Mouse (Mus musculus) kidney, embryonic 15.5 days (tissue): ENCODE measurements around the gene A630010A05Rik. TPM values are rescaled to one million over a fixed set of nuclear protein-coding genes. Genes with fewer than 3 reads are reported as not detected.
"Not testable (repeated sequence)": the region's sequence is repeated elsewhere in the genome, so short reads cannot be mapped to it uniquely, and the experiment has no call there.

Experiments
- ATAC-seq: fragments of 200-750 bp; cut with Nextera tagmentation; replicated peaks from 2 replicates; pipeline ENCODE4 v1.8.0; 2017; ENCODE audit warnings: moderate TSS enrichment; ENCODE audit not compliant: low FRiP score
- H3K27ac ChIP-seq: fragments of 300-500 bp; sonication (generic); 2 replicates; pipeline ENCODE4 v1.5.1; 2015; ENCODE audit warnings: mild to moderate bottlenecking, inconsistent platforms
- H3K27me3 ChIP-seq: fragments of 300-500 bp; sonication (generic); 2 replicates; pipeline ENCODE4 v1.6.1; 2015; ENCODE audit warnings: inconsistent platforms
- H3K36me3 ChIP-seq: fragments of 300-500 bp; sonication (generic); 2 replicates; pipeline ENCODE4 v1.6.1; 2015; ENCODE audit warnings: inconsistent platforms
- H3K4me1 ChIP-seq: fragments of 300-500 bp; sonication (generic); 2 replicates; pipeline ENCODE4 v1.6.1; 2015; ENCODE audit warnings: inconsistent platforms
- H3K4me2 ChIP-seq: fragments of 300-500 bp; sonication (generic); 2 replicates; pipeline ENCODE4 v1.6.1; 2015; ENCODE audit warnings: moderate library complexity, mild to moderate bottlenecking, inconsistent platforms
- H3K4me3 ChIP-seq: fragments of 300-500 bp; sonication (generic); replicated peaks from 2 replicates; pipeline ENCODE4 v1.5.1; 2015; ENCODE audit warnings: mild to moderate bottlenecking, inconsistent platforms
- H3K9ac ChIP-seq: fragments of 300-500 bp; sonication (generic); 2 replicates; pipeline ENCODE4 v1.6.1; 2015; ENCODE audit warnings: mild to moderate bottlenecking, inconsistent platforms
- H3K9me3 ChIP-seq: fragments of 300-500 bp; sonication (generic); replicated peaks from 2 replicates; pipeline ENCODE4 v1.6.1; 2016; ENCODE audit warnings: inconsistent platforms
- WGBS: fragments of 180-500 bp; shearing (Covaris S2); methylation state at CpG from one replicate; pipeline ENCODE4 v1.1.7; 2015; ENCODE audit warnings: mixed read lengths; 5-methylcytosine and 5-hydroxymethylcytosine counted together
- polyA plus RNA-seq: library from polyadenylated mRNA; unstranded; fragments of >200 nt; fragmentation: Nextera tagmentation; extraction: Ambion mirVana; gene quantifications from 2 replicates; pipeline ENCODE4 v1.2.1, GENCODE M21; 2015

Gene A630010A05Rik
- not detected in 2 replicates for polyA plus RNA-seq

DNA sequence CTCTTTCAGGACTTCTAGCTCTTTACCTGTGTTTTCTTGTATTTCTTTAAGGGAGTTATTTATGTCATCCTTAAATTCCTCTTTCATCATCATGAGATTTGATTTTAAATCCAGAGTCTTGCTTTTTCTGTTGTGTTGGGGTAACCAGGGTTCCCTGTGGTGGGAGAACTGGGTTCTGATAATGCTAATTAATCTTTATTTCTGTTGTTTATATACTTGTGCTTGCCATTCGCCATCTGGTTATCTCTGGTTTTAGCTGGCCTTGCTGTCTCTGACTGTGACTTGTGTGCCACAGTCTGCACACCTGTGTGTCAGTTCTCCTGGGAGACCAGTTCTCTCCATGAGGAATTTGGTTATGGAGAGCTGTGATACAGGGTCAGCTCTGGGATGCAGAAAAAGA, at the start of gene A630010A05Rik:
A630010A05Rik (plus strand) TSS at position 301 of the 400 bp plus-strand sequence.
- no peak within 1 kb of the TSS for H3K27ac ChIP-seq
- no peak within 1 kb of the TSS for H3K4me2 ChIP-seq
- no peaks in the 10 kb centered on the region for H3K9me3 ChIP-seq
- H3K9ac ChIP-seq, result no peak within 1 kb of the TSS
- no peaks in the 10 kb centered on the region for H3K4me1 ChIP-seq
- no peak for ATAC-seq
- no peaks in the 10 kb centered on the region for H3K27me3 ChIP-seq
- WGBS, result 70% methylated on average over 1 of the region's 1 CpGs
- H3K36me3 ChIP-seq, result no peaks in the 10 kb centered on the region
- H3K4me3 ChIP-seq, result no peak within 1 kb of the TSS

DNA sequence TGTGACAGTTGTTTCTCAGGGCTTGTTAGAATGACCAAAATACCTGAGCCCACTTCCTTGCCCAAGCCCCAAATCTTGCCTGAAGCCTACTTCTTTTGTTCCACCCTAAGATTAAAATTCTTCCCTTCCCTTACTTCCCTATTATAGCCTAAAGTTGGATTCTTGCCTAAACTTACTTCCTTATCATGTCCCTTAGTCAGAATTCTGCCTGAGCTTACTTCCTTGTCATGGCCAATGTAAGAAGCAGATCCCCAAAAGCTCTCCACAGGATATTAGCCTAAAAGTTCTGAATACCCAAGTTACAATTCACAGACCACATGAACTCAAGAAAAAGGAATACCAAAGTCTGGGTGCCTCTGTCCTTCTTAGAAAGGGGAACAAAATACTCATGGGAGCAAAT, 26.4 kb upstream of the A630010A05Rik start:
- Histone ChIP-seq H3K9ac (no peak overlapping the region), H3K27ac (no peak overlapping the region), H3K4me1 (no peaks in the 10 kb centered on the region), H3K9me3 (no peaks in the 10 kb centered on the region), H3K4me2 (no peak overlapping the region), H3K4me3 (no peak overlapping the region), H3K36me3 (no peaks in the 10 kb centered on the region), H3K27me3 (no peaks in the 10 kb centered on the region)
- ATAC-seq, result no peak

DNA sequence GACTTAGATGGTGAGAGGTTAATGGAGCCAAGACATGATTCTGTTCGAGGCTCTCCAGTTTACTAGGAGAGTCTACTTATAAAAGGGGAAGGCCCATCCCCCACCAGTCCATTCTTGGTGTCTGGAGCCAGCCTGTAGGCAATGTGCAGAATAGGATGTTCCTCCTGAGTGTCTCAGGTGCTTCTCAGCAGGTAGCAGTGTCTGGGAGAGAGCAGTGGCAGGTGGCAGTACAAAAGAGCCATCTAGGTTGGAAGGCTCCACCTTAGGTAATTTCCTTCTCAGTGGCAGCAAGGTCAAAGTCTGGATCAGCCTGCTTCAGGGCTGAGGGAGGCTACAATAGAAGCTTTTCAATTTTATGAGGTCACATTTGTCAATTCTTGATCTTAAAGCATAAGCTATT, 4.9 kb upstream of the A630010A05Rik start:
- H3K4me3 ChIP-seq, H3K4me2 ChIP-seq, H3K27me3 ChIP-seq, H3K9ac ChIP-seq, H3K27ac ChIP-seq, H3K36me3 ChIP-seq, ATAC-seq, H3K9me3 ChIP-seq, H3K4me1 ChIP-seq: not testable (repeated sequence)
- 68% methylated on average over 1 of the region's 1 CpGs for WGBS

Other genes starting within 250 kb of the A630010A05Rik start
- gene Fopnl, start 244.9 kb upstream of the A630010A05Rik start, polyA plus RNA-seq, result 141 and 148 TPM in 2 replicates
- gene Abcc1, start 200.8 kb upstream of the A630010A05Rik start, polyA plus RNA-seq, result 13.3 and 13.5 TPM in 2 replicates